Mouse (Mus musculus) bone marrow macrophage, adult 2 months (primary cell): Measurements from ENCODE around the gene Klk4. TPM values are rescaled to one million over a fixed set of nuclear protein-coding genes. Genes with fewer than 3 reads are reported as not detected.

ENCODE experiments used
- H3K27ac ChIP-seq: 2 replicates; pipeline ENCODE4 v1.5.1; 2012; ENCODE audit warnings: low read depth, low read length; ENCODE audit not compliant: insufficient read depth
- H3K4me1 ChIP-seq: 2 replicates; pipeline ENCODE4 v1.6.1; 2012; ENCODE audit warnings: low read length; ENCODE audit not compliant: control insufficient read depth, insufficient read depth
- H3K4me3 ChIP-seq: 2 replicates; pipeline ENCODE4 v1.5.1; 2012; ENCODE audit warnings: mild to moderate bottlenecking, low read length, moderate library complexity; ENCODE audit not compliant: insufficient read depth
- CTCF ChIP-seq: IDR thresholded peaks from 2 replicates; pipeline ENCODE4 v1.5.1; 2012; ENCODE audit warnings: low read depth, mild to moderate bottlenecking, low read length, moderate library complexity
- POLR2A ChIP-seq: IDR thresholded peaks from 2 replicates; pipeline ENCODE4 v1.6.1; 2012; ENCODE audit warnings: mild to moderate bottlenecking, low read depth, low read length, borderline replicate concordance
- polyA plus RNA-seq: library from polyadenylated mRNA; stranded (reverse); fragments of >200 nt; gene quantifications from 2 replicates; pipeline ENCODE4 v1.2.4, GENCODE M21; 2012; ENCODE audit not compliant: missing spikeins, insufficient read depth, insufficient read length

The Klk4 gene
- polyA plus RNA-seq, 1 experiment, result not detected

GRCm38 (mm10) chr7:43873674-43874073 is 7.3 kb upstream of the Klk4 start:
- no peak for TF ChIP-seq POLR2A
- no peak for TF ChIP-seq CTCF
- no peak overlapping the region for H3K27ac ChIP-seq
- H3K4me3 ChIP-seq, result no peak overlapping the region
- no peaks in the 10 kb centered on the region for H3K4me1 ChIP-seq

- no peak overlapping the region for H3K27ac ChIP-seq
- no peaks in the 10 kb centered on the region for H3K4me1 ChIP-seq
- no peak overlapping the region for H3K4me3 ChIP-seq
- TF ChIP-seq CTCF, result no peak
- no peak for TF ChIP-seq POLR2A
Observed at GRCm38 (mm10) chr7:43874868-43875375, 6.0 kb upstream of the Klk4 start.

GRCm38 (mm10) chr7:43876444-43876843 is 4.5 kb upstream of the Klk4 start:
- Histone ChIP-seq H3K4me3 (no peak overlapping the region), H3K4me1 (no peaks in the 10 kb centered on the region), H3K27ac (no peak overlapping the region)
- TF ChIP-seq CTCF (no peak), POLR2A (no peak)

DNA sequence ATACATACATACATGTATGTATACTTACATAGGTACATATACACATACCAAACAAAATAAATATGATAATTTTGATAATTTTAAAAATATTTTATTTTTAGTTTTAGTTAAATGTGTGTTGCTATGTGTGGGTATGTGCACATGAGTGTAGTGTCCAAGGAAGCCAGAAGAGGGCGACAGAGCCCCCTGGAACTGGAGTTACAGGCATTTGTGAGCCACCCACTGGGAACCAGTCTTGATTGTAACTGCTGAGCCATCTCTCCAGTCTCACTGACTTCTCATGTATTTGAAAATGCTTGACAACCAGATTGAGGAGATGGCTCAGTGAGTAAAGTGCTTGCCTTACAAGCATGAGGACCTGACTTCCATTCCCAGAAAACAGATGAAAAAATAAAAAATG is 2.7 kb upstream of the Klk4 start:
- TF ChIP-seq CTCF (no peak), POLR2A (no peak)
- 0 out of 2 replicates have a peak, but pooled peaks cover 2% of the 10 kb centered on the region for H3K4me1 ChIP-seq

DNA sequence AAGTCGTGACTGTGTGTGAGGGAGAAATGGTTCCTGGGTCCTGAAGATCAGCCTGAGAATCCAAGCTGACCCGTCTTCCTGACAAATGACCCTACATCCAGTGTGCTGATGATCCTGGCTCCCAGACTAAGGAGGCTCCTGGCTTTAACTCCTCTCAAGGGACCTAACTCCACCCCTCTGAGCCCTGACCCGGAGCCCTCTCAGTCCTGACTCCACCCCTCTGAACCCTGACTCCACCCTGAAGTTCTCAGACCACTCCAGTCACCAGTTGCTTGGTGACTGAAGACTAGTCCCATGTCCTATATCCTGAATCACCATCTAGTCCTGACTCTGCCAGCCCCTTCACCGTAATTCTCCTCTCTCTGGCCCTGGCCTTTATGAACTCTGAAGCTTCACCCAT is 1.4 kb downstream of the Klk4 start:
- Histone ChIP-seq H3K4me1 (0 out of 2 replicates have a peak, but pooled peaks cover 2% of the 10 kb centered on the region), H3K27ac (no peak overlapping the region), H3K4me3 (no peak overlapping the region)
- TF ChIP-seq CTCF, result no peak
- TF ChIP-seq POLR2A, result no peak

More for the DNA sequence above, 2.7 kb upstream of the Klk4 start:
- Histone ChIP-seq H3K4me3 (no peak overlapping the region), H3K27ac (no peak overlapping the region)

DNA sequence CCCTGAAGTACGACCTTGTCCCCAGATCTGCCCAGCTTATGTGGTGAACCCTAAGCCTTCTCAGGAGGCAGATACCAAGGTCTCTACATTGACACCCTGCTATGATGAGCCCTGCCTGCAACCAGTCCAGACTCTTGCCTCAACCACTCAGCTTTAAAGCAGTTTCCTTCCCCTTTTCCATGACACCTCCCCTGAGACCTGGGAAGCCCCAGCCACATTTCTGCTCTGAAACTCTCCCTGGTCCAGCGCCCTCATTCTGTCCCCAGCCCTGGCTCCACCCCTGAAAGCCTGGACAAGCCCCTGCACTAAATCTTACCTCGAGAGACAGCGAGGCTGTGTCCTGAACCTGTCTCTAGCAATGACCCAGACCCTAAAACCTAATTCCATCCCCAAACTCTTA is 1.9 kb downstream of the Klk4 start:
- Histone ChIP-seq H3K4me3 (no peak overlapping the region), H3K4me1 (0 out of 2 replicates have a peak, but pooled peaks cover 2% of the 10 kb centered on the region), H3K27ac (no peak overlapping the region)
- TF ChIP-seq POLR2A (no peak), CTCF (no peak)

- Histone ChIP-seq H3K27ac (no peak overlapping the region), H3K4me1 (0 out of 2 replicates have a peak, but pooled peaks cover 2% of the 10 kb centered on the region), H3K4me3 (no peak overlapping the region)
- TF ChIP-seq CTCF, result peak; percentile 62; the same call in 1 of the 2 replicates
- TF ChIP-seq POLR2A, result no peak
Observed at GRCm38 (mm10) chr7:43883547-43883946, 2.6 kb downstream of the Klk4 start.

DNA sequence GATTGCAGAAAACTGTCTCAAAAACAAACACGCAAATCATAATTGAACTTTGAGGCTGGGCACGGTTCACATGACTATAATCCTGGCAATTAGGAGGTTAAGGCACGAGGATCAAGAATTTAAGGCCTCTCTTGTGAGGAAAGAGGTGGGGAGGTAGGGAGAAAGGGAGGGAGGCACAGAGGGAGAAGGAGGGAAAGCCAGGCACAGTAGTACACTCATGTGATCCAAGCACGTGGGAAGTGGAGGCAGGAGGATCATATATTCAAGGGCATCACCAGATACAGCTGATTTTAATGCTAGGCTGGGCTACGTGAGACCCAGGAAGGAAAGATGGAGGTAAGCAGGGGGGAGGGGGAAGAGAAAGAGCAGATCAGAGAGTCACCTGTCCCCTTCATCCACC is 10.4 kb downstream of the Klk4 start:
- Histone ChIP-seq H3K4me1 (no peaks in the 10 kb centered on the region), H3K4me3 (no peak overlapping the region), H3K27ac (no peak overlapping the region)
- no peak for TF ChIP-seq CTCF
- TF ChIP-seq POLR2A, result no peak

DNA sequence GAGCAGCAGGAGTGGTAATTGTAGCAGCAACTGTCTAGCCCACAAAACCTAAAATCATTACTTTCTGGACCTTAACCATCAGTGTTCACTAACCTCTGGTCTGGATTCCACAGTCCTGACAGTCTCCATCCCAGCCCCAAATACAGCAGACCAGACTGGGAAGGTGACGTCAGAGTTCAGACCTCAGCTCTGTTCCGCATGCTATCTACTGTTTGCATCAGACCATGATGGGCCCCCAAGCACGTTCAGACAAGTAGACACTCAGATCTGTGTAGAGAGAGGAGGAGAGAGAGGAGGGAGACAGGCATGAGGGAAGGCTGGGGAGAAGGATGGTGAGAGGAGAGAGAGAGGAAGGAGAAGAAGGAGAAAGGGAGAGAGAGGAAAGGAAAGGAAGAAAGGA is 10.8 kb downstream of the Klk4 start:
- TF ChIP-seq POLR2A (no peak), CTCF (no peak)
- Histone ChIP-seq H3K4me1 (no peaks in the 10 kb centered on the region), H3K4me3 (no peak overlapping the region), H3K27ac (no peak overlapping the region)

DNA sequence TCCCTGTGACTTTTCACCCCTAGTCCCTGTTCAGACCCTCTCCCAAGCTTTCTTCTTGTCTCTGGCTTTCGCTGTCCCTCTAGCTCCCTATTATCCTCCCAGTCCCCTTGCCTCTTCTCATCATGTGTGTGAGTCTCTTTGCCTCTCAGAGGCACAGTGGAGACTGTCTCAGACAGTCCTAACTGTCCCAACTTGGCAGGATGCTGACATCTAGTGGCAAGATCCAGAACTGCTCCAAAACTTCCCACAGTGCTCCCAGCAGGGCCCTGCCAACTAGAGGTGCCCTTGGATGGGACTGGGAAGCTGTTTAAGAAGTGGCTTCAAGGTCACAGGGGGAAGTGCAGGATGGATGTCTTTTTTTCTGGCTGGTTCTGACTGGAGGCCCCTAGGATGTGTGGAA is 13.9 kb downstream of the Klk4 start:
- Histone ChIP-seq H3K4me3 (no peak overlapping the region), H3K27ac (no peak overlapping the region), H3K4me1 (no peaks in the 10 kb centered on the region)
- TF ChIP-seq CTCF, result peak; percentile 57
- no peak for TF ChIP-seq POLR2A

GRCm38 (mm10) chr7:43914821-43915220 is 33.9 kb downstream of the Klk4 start:
- H3K4me1 ChIP-seq, result peaks cover 5% of the 10 kb centered on the region
- no peak overlapping the region for H3K4me3 ChIP-seq

More at GRCm38 (mm10) chr7:43914821-43915220, 33.9 kb downstream of the Klk4 start:
- H3K27ac ChIP-seq, result no peak overlapping the region
- no peak for TF ChIP-seq CTCF
- TF ChIP-seq POLR2A, result no peak
